Mouse (Mus musculus) mouse embryonic stem cell (cell line): Measurements from ENCODE around the gene Gpd1.
"Not testable (repeated sequence)": the region's sequence is repeated elsewhere in the genome, so short reads cannot be mapped to it uniquely, and the experiment has no call there.

Source experiments
- in situ Hi-C, 2 experiments: fragments of 300-500 bp; cut with MboI; formaldehyde crosslinking; loops; 1 replicate in 1 of 2; 3 replicates in 1 of 2; pipeline ENCODE4 v1.14.3; 2019 to 2020; ENCODE audit warnings: low sequenced_read_pairs in 2 of 2, low pct_unique_long_range_greater_than_20kb in 1 of 2, mixed read lengths in 1 of 2; ENCODE audit not compliant: unreplicated experiment in 1 of 2

Gpd1 gene

DNA sequence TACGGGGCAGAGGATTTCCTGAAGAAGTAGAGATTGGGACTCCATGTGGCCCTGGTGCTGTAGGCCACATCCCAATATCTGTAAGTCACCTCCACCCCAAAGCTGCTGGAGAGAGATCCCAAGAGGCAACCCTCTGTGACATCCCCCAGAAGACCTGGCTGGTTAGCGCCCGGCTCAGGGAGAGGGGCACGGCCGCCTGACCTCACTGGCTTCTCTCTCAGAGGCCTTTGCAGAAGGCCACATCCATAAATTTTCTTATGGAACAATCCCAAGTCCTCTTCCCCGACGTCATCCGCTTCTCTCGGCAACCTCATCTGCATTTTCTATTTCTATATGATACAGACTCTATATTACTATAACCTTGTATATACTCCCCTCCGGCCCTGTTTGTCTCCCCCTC is 17.6 kb upstream of the Gpd1 start:
- in situ Hi-C loops = no loop called here

DNA sequence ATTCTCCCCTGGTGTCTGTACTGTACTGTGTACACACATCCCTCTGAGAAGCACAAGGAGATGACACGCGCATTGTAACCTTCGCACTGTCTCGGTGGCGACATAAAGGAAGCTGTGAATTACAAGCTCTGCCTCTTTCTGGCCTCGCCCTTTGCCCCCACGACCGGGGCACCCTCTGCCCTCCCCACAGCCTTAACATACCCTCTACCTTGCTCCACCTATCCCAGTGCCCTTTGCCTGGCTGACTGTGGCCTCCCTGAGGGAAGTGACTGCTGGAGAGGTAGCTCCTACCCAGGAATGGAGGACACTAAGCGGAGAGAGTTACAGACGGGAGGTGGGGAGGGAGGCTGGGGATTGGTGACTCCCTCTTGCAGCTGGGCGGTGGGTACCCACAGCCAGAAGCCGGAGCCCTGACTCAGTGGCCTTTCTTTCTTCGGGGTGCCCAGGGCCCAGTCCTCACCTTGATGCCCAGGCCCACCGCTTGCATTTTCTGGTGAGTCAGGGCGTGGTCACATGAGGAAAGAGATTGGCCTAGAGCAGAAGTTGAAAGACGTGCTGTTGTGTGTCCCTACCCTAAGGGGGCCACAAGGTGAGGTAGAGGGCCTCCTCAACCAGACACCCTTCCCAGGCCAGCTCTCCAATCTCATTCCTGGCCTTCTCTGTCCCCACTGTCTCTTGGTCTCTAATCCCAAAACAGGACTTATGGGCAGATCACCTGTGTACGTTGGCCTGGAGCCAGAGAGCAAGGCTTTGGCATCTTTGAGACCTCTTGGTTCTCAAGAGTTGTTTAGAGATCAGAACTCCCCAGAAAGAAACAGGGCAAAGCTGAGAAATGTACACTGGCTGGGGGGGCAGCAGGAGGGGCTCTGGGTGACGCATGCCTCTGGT is 16.9 kb upstream of the Gpd1 start:
- in situ Hi-C loops = no loop called here

- in situ Hi-C loops = not testable (repeated sequence)
These were observed 15.7 kb upstream of the Gpd1 start for GRCm38 (mm10) chr15:99701640-99701998.

- in situ Hi-C loops = no loop called here
These were observed 15.1 kb upstream of the Gpd1 start, which contains the start of gene Smarcd1 for GRCm38 (mm10) chr15:99701999-99702900. Gene Smarcd1, plus strand, starts transcription at chr15:99702129.

DNA sequence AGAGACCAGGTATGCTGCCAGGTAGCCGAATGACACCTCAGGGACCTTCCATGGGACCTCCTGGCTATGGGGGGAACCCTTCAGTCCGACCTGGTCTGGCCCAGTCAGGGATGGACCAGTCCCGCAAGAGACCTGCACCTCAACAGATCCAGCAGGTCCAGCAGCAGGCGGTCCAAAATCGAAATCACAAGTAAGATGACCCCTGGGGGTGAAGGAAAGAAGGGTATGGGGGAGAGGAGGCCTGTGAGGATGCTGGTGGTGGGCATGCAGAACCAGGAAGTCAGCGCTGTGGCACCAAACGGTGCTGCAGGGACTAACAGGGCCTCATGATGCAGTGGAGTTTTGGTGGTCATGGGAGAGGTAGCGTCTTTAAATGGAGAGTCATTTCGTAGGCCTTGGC is 14.2 kb upstream of the Gpd1 start:
- in situ Hi-C loops = no loop called here

DNA sequence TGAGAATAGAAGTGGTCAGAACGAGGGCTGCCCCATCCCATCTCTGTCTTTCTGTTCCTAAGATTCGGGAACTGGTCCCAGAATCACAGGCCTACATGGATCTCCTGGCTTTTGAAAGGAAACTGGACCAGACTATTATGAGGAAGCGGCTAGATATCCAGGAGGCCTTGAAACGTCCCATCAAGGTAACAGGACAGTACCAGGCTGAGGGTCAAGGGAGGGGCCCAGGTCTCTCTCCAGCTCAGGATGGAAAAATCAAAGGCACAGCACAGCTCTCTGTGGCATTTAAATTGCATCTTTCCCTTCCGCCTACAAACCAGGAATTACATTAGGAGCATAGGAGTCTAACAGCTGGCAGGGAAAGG is 13.7 kb upstream of the Gpd1 start:
- in situ Hi-C loops = no loop called here

- in situ Hi-C loops = no loop called here
These were observed 13.2 kb upstream of the Gpd1 start for GRCm38 (mm10) chr15:99704041-99704681.

DNA sequence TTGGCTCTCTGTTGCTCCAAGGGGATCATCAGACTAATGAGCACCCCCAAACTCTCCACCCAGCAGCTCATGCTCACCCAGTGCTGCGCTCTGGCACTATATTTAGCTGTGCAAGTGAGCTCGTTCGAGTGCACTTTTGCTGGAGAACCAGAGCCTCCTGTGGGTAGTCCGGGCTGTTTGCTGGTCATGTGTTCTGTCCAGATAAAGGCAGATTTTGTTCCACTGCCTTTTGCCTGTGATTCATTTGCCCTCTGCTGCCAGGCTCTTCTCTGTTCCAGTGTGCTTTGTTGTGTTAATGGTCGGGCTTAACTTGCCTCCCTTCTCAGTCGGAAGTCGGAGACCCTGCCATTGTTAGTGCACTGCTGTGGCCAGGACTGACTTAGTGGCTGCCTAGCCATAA is 12.4 kb upstream of the Gpd1 start:
- in situ Hi-C loops = no loop called here

- in situ Hi-C loops = no loop called here
These were observed 11.8 kb upstream of the Gpd1 start, which contains the start of gene Gm17349 for GRCm38 (mm10) chr15:99705440-99706048. Gene Gm17349, minus strand, starts transcription at chr15:99705490.

- in situ Hi-C loops = no loop called here
These were observed 9.1 kb upstream of the Gpd1 start for GRCm38 (mm10) chr15:99708176-99708575.

GRCm38 (mm10) chr15:99710221-99711190 is 6.8 kb upstream of the Gpd1 start:
- in situ Hi-C loops = no loop called here

GRCm38 (mm10) chr15:99711491-99711890 is 5.8 kb upstream of the Gpd1 start:
- in situ Hi-C loops = no loop called here

DNA sequence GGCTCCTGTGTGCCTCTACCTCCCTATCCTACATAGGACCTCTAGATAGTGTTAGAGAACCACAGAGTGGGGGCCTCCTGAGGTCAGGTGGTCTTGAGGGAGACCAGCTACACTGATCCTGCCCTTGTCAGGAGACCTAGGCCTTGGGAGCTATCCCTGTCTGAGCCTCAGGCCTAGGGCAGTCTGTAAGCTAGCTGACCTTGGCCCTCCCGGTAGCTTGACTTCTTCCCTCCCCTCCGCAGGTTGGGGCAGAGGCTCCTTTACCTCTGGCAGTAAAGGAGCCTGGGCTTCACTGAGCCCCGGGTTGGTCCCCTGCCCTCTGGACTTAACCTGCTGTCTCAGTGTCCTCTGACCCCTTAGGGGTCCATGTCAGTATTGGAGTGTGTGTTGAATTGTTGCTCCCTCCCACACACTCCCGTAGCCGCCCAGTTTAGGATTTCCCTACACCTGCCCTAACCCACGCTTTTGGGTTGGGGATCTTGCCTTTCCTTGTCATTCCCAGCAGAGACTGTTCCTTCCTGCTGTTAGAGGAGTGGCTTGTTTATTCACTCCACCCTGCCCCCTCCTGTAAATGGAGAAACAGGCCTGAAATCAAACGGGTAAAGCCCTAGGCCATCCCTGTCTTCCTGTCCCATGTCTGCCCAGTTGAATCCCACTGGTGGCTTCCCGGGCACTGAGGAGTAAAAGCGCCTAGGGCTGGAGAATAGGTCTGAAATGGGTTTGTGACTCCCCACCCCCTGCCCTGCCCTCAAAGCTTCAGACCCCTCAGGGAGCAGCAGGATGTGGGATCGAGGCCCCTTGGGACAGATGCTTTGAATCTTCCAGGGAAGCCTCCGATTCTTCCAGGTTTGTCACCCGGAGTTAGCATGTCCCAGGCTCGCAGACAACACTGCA is 4.4 kb upstream of the Gpd1 start:
- in situ Hi-C loops = no loop called here

DNA sequence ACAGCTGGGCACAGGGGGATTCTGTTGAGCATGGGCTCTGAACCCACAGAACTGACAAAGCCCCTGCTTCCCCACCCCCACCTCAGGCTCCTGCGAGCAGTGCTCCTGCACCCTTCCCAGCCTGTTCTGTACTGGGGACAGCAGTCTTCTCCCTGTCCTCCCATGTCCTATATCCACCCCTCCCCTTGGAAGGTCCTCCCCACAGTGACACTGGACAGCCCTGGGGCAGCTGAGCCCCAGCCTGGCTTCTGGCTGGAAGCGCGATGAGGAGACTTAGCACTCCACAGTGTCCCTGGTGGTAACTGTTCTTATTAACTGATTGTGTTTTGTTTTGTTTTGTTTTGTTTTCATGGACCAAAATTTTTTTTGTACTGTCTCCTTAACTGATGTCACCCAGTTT is 3.7 kb upstream of the Gpd1 start:
- in situ Hi-C loops = no loop called here

- in situ Hi-C loops = no loop called here
These were observed 3.1 kb upstream of the Gpd1 start for GRCm38 (mm10) chr15:99714206-99714605.

DNA sequence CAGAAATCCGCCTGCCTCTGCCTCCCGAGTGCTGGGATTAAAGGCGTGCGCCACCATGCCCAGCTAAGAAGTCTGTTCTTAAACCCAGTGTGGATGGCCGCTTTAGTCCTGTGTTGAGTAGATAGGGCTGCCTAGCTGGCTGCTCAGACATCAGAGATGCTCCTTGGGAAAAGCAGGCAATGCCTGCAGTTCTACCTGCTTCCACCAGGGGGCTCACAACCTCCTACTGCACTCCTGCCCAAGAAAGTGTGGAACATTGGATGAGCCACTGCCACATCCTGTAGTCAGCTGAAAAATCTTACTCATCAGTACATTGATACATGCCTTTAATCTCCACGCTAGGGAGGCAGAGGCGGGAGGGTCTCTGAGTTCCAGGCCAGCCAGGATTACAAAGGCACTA is 2.5 kb upstream of the Gpd1 start:
- in situ Hi-C loops = no loop called here

- in situ Hi-C loops = no loop called here
These were observed 1.9 kb upstream of the Gpd1 start for GRCm38 (mm10) chr15:99715361-99715865.
